Mouse (Mus musculus): ENCODE data around the gene Sephs1. TPM values are rescaled to one million over a fixed set of nuclear protein-coding genes. Genes with fewer than 3 reads are reported as not detected.

Gene Sephs1
- 23.9 and 24.1 TPM in 2 replicates for polyA plus RNA-seq (2015; fragmentation: Nextera tagmentation; extraction: Ambion mirVana)

DNA sequence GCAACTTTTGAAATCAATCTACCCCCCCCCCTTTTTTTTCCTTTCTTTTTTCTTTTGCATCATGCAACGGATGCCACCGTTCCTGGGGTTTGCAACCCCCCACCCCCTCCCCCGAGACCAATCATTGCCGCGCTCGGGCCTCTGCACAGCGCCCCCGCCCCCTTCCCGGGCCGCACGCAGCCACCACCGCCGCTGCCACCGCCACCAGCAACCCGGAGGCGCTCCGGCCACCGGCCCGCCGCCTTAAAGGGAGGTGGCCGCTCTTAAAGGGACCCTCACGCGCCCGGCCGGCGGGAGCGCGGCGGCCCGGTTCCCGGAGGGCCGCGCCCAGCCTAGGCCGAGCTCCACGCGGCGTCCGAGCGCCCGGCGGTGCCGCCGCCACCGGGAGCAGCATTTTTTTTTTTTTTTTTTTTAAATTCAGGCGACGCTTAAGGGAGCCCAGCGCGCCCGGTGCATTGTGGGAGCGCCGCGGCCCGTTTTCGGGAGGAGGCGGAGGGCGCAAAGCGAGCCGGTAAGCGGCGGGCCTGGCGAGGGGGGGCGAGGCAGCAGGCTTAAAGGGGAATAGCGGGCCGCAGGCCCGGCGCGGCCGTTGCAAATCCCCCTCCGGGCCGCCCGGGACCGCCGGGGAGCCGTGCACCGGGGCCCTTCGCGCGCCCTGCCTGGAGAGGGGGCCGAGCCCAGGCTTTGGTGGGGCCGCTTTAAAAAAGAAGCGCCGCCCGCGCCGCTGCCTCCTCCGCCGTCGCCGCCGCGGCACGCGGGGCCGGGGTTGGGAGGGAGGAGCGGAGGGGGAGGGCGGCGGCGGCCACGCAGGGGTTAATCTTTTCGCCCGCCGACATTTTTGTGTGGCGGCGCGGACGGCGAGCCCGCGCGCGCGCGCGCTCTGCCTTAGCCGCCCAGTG is at the start of gene Sephs1:
Gene Sephs1, plus strand, starts transcription at position 215 of the 899 bp plus-strand sequence.
- TF ChIP-seq CTCF (IDR thresholded peaks at IDR 0.05; ENCODE audit: low read depth) = 0 out of 2 replicates have a peak, but pooled peaks have one; percentile 7
- WGBS = under 1% methylated on average over 81 of the region's 115 CpGs

DNA sequence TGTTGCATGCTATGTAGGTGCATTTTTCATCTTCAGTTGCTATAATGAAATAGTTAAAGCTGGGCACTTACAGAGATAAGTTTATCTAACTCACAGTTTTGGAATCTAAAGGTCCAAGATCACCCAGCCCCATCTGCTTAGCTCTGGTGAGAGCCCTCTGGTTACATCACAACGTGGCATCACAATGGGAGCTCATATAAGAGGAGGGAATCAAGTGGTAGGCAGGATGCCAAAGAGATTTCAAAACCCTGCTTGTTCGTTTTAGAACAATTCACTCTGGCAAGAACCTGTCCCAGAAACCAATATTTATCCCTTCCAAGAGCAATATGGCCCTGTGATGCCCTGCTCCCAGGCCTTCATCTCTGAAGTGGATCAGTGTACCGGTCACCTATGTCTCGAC is 49.2 kb upstream of the Sephs1 start:
- ATAC-seq = no peak
- Histone ChIP-seq H3K36me3 (ENCODE audit: control insufficient read depth, insufficient read depth) (no peaks in the 10 kb centered on the region), H3K9me3 (ENCODE audit: control insufficient read depth) (no peaks in the 10 kb centered on the region), H3K4me3 (ENCODE audit: low read depth, low read length) (no peak overlapping the region), H3K4me1 (replicated peaks; ENCODE audit: control insufficient read depth, insufficient read depth, low read length) (0 out of 2 replicates have a peak, but pooled peaks cover 3% of the 10 kb centered on the region), H3K4me2 (replicated peaks; ENCODE audit: low read depth) (no peak overlapping the region), H3K27ac (ENCODE audit: low read depth, low read length) (no peak overlapping the region), H3K9ac (ENCODE audit: low read depth, low read length) (no peak overlapping the region), H3K27me3 (replicated peaks; ENCODE audit: control insufficient read depth, insufficient read depth, low read length) (no peaks in the 10 kb centered on the region)
- no peak for TF ChIP-seq CTCF (IDR thresholded peaks at IDR 0.05; ENCODE audit: low read depth)
- WGBS = 71% methylated on average over 4 of the region's 4 CpGs

More for the DNA sequence above, at the start of gene Sephs1:
- H3K9ac ChIP-seq (ENCODE audit: low read depth, low read length) = peak within 1 kb of the TSS; percentile 98
- peak within 1 kb of the TSS; percentile 96 for H3K27ac ChIP-seq (ENCODE audit: low read depth, low read length)
- peak; percentile 83 for ATAC-seq
- no peaks in the 10 kb centered on the region for H3K9me3 ChIP-seq (ENCODE audit: control insufficient read depth)
- peak within 1 kb of the TSS; percentile 94 for H3K4me3 ChIP-seq (ENCODE audit: low read depth, low read length)
- peak within 1 kb of the TSS; percentile 88 for H3K4me2 ChIP-seq (replicated peaks; ENCODE audit: low read depth)
- 0 out of 2 replicates have a peak, but pooled peaks cover 3% of the 10 kb centered on the region for H3K4me1 ChIP-seq (replicated peaks; ENCODE audit: control insufficient read depth, insufficient read depth, low read length)
- H3K27me3 ChIP-seq (replicated peaks; ENCODE audit: control insufficient read depth, insufficient read depth, low read length) = no peaks in the 10 kb centered on the region
- H3K36me3 ChIP-seq (ENCODE audit: control insufficient read depth, insufficient read depth) = peaks cover 1% of the 10 kb centered on the region; the same call in 1 of the 2 replicates

- no peak overlapping the region for H3K9ac ChIP-seq (ENCODE audit: low read depth, low read length)
- ATAC-seq = no peak
- no peak overlapping the region for H3K4me2 ChIP-seq (replicated peaks; ENCODE audit: low read depth)
- WGBS = 90% methylated on average over 2 of the region's 2 CpGs
- no peaks in the 10 kb centered on the region for H3K36me3 ChIP-seq (ENCODE audit: control insufficient read depth, insufficient read depth)
- no peaks in the 10 kb centered on the region for H3K9me3 ChIP-seq (ENCODE audit: control insufficient read depth)
- H3K4me3 ChIP-seq (ENCODE audit: low read depth, low read length) = no peak overlapping the region
- H3K4me1 ChIP-seq (replicated peaks; ENCODE audit: control insufficient read depth, insufficient read depth, low read length) = no peaks in the 10 kb centered on the region
- no peak overlapping the region for H3K27ac ChIP-seq (ENCODE audit: low read depth, low read length)
- no peaks in the 10 kb centered on the region for H3K27me3 ChIP-seq (replicated peaks; ENCODE audit: control insufficient read depth, insufficient read depth, low read length)
- no peak for TF ChIP-seq CTCF (IDR thresholded peaks at IDR 0.05; ENCODE audit: low read depth)
Measured at GRCm38 (mm10) chr2:4849449-4849848, 31.9 kb upstream of the Sephs1 start.

GRCm38 (mm10) chr2:4857186-4857585 is 24.2 kb upstream of the Sephs1 start:
- Histone ChIP-seq H3K36me3 (ENCODE audit: control insufficient read depth, insufficient read depth) (no peaks in the 10 kb centered on the region), H3K4me2 (replicated peaks; ENCODE audit: low read depth) (no peak overlapping the region), H3K9ac (ENCODE audit: low read depth, low read length) (no peak overlapping the region), H3K4me3 (ENCODE audit: low read depth, low read length) (no peak overlapping the region), H3K9me3 (ENCODE audit: control insufficient read depth) (no peaks in the 10 kb centered on the region), H3K27me3 (replicated peaks; ENCODE audit: control insufficient read depth, insufficient read depth, low read length) (no peaks in the 10 kb centered on the region), H3K27ac (ENCODE audit: low read depth, low read length) (no peak overlapping the region), H3K4me1 (replicated peaks; ENCODE audit: control insufficient read depth, insufficient read depth, low read length) (no peaks in the 10 kb centered on the region)
- no peak for ATAC-seq
- no peak for TF ChIP-seq CTCF (IDR thresholded peaks at IDR 0.05; ENCODE audit: low read depth)
- 36% methylated on average over 5 of the region's 5 CpGs for WGBS

DNA sequence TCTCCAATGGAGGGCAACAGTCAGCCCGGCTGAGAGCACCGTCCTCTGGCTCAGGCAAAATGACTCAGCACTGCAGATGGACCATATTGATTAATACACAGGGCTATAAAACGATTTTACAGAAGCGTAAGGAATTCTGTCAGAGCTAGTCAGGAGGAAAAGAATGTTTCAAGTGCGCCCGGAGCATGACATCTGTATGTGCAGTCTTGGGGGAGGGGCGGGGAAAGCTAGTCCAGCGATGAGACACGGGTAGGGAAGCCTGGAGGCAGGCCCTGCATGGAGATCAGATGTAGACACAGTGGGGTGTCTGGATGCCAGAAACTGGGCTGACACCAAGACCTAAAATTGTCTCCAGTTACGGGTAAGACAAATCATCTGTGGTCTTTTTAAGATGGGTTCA is 23.2 kb upstream of the Sephs1 start:
- Histone ChIP-seq H3K27ac (ENCODE audit: low read depth, low read length) (no peak overlapping the region), H3K4me1 (replicated peaks; ENCODE audit: control insufficient read depth, insufficient read depth, low read length) (no peaks in the 10 kb centered on the region), H3K4me2 (replicated peaks; ENCODE audit: low read depth) (no peak overlapping the region), H3K36me3 (ENCODE audit: control insufficient read depth, insufficient read depth) (no peaks in the 10 kb centered on the region), H3K9ac (ENCODE audit: low read depth, low read length) (no peak overlapping the region), H3K4me3 (ENCODE audit: low read depth, low read length) (no peak overlapping the region), H3K9me3 (ENCODE audit: control insufficient read depth) (no peaks in the 10 kb centered on the region), H3K27me3 (replicated peaks; ENCODE audit: control insufficient read depth, insufficient read depth, low read length) (no peaks in the 10 kb centered on the region)
- no peak for TF ChIP-seq CTCF (IDR thresholded peaks at IDR 0.05; ENCODE audit: low read depth)
- WGBS = 56% methylated on average over 10 of the region's 10 CpGs
- no peak for ATAC-seq

DNA sequence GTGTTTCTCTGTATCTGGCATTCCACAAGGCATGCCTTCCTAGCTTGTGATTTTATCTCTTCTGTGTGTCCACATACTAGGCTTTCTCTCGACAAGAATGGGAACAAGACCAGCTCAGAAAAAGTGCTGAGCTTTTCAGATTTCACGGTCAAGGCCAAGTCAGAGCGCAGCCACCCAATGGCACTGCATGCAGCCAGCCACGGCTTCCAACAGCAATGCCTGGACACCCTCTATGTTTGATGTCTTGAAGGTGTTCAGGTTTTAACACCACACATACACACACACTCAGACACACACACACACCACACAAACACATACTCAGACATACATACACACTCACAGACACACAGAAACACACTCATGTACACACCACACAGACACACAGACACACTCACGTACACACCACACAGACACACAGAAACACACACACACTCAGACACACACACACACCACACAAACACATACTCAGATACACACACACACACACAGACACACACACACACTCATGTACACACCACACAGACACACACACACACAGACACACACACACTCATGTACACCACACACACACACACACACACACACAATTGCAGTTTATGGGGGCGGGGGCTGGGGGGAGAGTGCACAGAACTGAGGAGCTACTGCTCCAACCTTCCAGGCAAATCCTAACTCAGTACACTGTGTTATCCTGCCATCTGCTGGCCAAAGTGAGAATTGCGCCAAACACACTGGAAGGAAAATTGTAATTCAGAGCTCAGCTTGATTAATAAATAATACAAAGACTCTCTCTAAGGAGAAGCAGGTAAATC is 17.2 kb upstream of the Sephs1 start:
- 36% methylated on average over 7 of the region's 7 CpGs for WGBS
- peak; percentile 96 for TF ChIP-seq CTCF (IDR thresholded peaks at IDR 0.05; ENCODE audit: low read depth)
- no peak overlapping the region for H3K4me3 ChIP-seq (ENCODE audit: low read depth, low read length)
- H3K27me3 ChIP-seq (replicated peaks; ENCODE audit: control insufficient read depth, insufficient read depth, low read length) = no peaks in the 10 kb centered on the region
- H3K4me2 ChIP-seq (replicated peaks; ENCODE audit: low read depth) = no peak overlapping the region
- no peaks in the 10 kb centered on the region for H3K4me1 ChIP-seq (replicated peaks; ENCODE audit: control insufficient read depth, insufficient read depth, low read length)
- no peaks in the 10 kb centered on the region for H3K9me3 ChIP-seq (ENCODE audit: control insufficient read depth)
- H3K9ac ChIP-seq (ENCODE audit: low read depth, low read length) = no peak overlapping the region
- peak; percentile 55; the same call in 1 of the 2 replicates for ATAC-seq
- H3K36me3 ChIP-seq (ENCODE audit: control insufficient read depth, insufficient read depth) = no peaks in the 10 kb centered on the region
- no peak overlapping the region for H3K27ac ChIP-seq (ENCODE audit: low read depth, low read length)
